Mouse (Mus musculus) left cerebral cortex, adult 2 months (tissue): ENCODE measurements around the gene Calr4. TPM values are rescaled to one million over a fixed set of nuclear protein-coding genes. Genes with fewer than 3 reads are reported as not detected.

Experiments used
- DNase-seq, 2 experiments: peaks; one replicate each; pipeline ENCODE4 v3.0.0; 2021 to 2022; ENCODE audit warnings: low spot score in 2 of 2, mixed read lengths in 1 of 2; ENCODE audit errors: extremely low spot score in 1 of 2
- H3K27ac ChIP-seq: fragments of 200-600 bp; 2 replicates; pipeline ENCODE4 v1.8.1; 2022
- H3K4me3 ChIP-seq: fragments of 200-600 bp; 2 replicates; pipeline ENCODE4 v1.8.1; 2022
- CTCF ChIP-seq: fragments of 200-600 bp; IDR thresholded peaks from 2 replicates; pipeline ENCODE4 v1.8.1; 2022; ENCODE audit warnings: antibody characterized with exemption, mild to moderate bottlenecking, moderate library complexity
- intact Hi-C: fragments of 180-260 bp; cut with DNase I; formaldehyde crosslinking; loops from one replicate; pipeline ENCODE4 v1.15.1; 2025
- total RNA-seq, 2 experiments: library from RNA; stranded (reverse); gene quantifications; 2 replicates each; pipeline ENCODE4 v1.2.3; 2021

Calr4 gene
- total RNA-seq, 2 experiments from 2014 or later = 0.25 to 0.56 TPM

DNA sequence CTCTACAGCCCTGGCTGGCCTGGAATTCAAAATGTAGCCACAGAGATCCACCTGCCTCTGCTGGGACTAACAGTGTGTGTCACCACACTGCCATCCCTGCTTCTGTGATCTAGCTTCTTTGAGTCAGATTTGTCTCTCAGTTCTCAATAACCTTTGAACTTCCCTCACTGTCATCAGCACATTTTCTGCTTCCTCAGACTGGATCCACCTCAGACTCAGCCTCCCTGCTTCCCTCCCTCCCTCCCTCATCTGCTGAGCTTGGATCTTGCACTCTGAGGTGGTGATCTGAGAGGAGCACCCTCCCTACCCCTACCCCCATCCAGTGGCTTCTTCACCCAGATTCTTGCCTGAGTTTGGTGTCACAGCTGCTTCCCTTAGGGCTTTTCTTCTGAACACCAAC is 23.4 kb downstream of the Calr4 start:
- no peak for TF ChIP-seq CTCF
- Histone ChIP-seq H3K4me3 (no peak overlapping the region), H3K27ac (no peak overlapping the region)
- intact Hi-C loops = no loop called here
- DNase-seq = no peak

DNA sequence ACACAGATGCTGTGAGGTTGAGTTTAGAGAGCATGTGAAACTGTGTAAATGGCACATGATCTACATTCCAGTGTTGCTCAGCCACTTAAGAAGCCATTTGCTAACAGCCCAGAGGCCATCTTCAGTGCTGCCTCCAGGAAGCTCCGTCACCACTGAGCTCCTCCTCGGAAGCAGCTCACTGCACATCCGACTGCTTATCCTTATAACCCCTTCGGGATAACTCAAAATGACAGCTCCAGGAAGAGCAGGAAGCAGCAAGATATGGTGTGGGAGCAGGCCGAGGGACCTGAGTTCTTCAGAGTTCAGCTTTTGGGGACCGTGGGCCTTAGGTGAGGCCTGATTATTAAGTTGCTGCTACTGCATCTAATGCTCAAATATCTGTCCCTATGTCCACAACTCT is 27.8 kb downstream of the Calr4 start:
- Histone ChIP-seq H3K27ac (no peak overlapping the region), H3K4me3 (no peak overlapping the region)
- DNase-seq = no peak
- TF ChIP-seq CTCF = no peak
- intact Hi-C loops = no loop called here

DNA sequence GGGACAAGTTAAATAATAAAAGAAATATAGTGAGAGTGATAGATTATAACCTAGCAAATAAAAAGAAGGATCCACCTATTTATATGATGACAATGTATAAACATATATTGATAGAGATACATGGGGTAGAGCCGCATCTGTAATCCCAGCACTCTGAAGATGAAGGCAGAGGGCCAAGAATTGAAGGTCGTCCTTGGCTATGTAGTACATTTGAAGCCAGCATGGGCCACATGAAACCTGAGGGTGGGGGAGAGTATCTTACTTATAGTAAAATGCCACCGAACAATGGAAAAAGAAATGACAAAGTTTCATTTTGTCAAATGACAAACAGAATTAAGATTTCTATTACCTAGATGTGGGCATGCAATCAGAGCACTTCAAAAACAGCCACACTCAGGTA is 31.8 kb downstream of the Calr4 start:
- TF ChIP-seq CTCF = no peak
- DNase-seq = no peak
- Histone ChIP-seq H3K4me3 (no peak overlapping the region), H3K27ac (no peak overlapping the region)
- intact Hi-C loops = no loop called here

DNA sequence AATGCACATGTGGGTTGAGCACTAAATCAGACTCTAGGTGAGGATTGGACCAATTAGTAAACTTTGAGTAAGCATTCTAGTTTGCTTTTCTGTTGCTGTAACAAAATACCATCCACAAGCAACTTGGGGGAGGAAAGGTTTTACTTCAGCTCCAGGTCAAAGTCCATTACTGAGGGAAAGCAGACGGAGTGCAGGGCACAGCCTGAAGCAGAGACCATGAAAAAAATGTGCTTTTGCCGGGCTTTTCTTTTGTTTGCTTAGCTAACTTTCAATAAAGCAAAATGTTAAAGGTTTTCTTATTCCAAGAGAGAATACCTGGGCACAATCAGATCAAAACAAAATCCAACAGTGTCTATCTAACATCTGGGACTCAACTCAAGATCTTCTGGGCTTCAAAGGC is 32.5 kb downstream of the Calr4 start:
- no peak for TF ChIP-seq CTCF
- DNase-seq = no peak
- intact Hi-C loops = no loop called here
- Histone ChIP-seq H3K4me3 (no peak overlapping the region), H3K27ac (no peak overlapping the region)

DNA sequence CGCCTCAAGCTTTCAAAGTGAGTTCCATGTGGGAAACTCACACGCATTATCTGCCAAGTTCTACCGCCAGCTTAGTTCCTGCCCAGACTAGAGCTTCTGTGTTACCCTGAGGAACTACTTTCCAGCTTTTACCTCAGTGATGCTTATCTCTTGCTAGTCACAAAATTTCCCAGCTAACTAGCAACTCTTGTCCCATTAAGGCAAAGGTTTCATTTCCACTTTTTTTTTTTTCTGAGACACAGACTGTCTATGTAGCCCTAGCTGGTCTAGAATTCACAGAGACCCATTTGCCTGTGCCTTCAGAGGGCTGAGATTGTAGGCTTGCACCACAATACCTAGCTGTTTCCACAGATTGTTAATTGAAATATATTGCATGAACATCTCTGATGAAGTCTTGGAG is 33.2 kb downstream of the Calr4 start:
- intact Hi-C loops = no loop called here
- Histone ChIP-seq H3K27ac (no peak overlapping the region), H3K4me3 (no peak overlapping the region)
- no peak for TF ChIP-seq CTCF
- no peak for DNase-seq

DNA sequence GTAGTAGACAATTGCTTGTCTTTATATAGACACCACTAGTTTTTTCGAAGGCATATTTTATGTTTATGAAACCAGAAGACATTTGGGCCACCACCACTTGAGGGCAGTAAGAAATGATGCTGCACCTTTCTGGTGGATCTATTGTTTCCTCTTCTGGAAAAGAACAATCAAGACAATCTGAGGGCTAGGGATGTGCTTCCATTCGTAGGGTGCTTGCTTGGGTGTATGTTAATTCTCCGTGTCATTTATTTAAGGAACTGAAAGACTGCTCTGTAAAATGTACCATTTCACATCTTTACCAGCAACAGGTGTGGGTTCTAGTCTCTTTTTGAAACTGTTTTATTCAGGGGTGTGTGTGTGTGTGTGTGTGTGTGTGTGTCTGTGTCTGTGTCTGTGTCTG is 34.6 kb downstream of the Calr4 start:
- H3K4me3 ChIP-seq = no peak overlapping the region
- H3K27ac ChIP-seq = no peak overlapping the region
- intact Hi-C loops = no loop called here
- no peak for DNase-seq
- peak; percentile 15 for TF ChIP-seq CTCF

DNA sequence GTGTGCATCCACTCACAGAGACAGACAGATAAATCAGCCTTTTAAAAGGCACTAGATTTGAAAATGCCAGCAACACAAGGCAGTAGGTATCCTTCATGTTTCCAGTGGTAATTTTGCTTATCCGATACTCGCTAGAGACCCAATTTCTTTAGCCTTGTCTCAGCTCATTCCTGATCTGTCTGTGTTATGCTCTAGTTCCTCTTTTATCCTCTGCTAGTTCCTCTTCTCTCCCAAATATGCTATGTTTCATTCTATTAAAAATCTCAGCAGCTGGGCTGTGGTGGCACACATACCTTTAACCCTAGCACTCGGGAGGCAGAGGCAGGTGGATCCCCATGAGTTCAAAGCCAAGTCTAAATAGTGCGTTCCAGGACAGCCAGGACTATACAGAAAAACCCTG is 37.5 kb downstream of the Calr4 start:
- DNase-seq = no peak
- Histone ChIP-seq H3K27ac (no peak overlapping the region), H3K4me3 (no peak overlapping the region)
- no peak for TF ChIP-seq CTCF
- intact Hi-C loops = no loop called here

DNA sequence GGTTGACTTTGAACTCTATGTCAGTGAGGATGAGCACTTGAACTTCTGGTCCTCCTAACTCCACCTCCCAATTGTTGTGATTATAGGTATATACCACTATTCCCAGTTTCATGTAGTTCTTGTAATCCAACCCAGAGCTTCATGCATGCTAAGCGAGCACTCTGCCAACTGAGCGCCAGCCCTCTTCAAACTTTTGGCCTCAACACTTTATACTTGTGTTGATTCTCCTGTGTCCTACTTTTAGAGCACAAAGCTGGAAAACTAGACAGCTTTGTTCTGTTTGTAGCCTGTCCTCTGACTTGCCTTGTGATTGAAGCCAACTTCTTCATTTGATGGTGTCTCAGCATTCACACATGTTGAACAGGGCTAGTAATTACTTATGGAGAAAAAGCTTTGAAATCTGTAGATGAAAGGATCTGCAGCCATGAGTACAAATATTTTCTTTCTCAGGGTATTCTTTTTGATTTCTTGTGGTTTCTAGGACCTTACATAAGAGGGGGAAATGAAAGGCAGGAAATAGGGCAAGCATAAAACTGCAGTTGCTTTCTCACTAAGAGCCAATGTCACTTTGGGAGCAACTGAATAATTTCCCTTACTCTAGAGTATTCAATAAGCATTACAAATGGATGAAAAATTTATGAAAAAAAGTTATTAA is 39.4 kb downstream of the Calr4 start:
- no peak overlapping the region for H3K4me3 ChIP-seq
- H3K27ac ChIP-seq = peak overlapping the region; percentile 67
- no peak for DNase-seq
- TF ChIP-seq CTCF = no peak
- intact Hi-C loops = no loop called here

DNA sequence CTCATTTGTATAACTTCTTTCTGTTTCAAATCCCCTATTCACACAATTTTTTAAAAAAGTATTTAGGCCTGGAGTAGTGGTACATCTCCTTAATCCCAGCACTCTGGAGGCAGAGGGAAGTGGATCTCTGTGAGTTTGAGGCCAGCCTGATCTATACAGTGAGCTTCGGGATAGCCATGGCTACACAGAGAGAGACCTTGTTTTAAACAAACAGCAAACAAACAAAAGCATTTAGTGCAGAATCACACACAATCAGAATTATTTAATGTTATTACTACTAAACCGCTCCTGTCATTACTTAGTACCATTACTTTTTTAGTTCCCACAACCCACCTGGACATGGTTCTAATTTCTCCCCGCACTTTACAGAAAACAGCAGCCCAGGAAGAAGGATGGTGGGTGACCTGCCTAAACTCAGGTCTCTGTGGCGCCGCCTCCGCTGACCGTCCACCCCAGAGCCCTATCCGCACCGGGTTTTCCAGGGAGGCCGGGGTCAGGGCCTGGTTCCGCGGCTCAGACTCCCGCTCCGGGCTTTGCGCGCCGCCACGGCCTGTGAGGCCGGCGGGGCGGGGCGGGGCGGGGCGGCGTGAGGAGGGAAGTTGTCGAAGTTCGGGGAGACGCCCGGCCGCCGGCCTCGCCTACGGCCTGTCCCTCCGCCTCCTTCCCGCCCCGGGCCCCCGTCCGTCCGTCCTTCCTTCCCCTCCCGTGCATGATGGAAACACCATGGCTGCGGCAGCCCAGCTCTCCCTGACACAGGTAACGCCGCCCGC is 45.6 kb downstream of the Calr4 start, which contains the start of gene Eps15:
TSS of gene Eps15 (plus strand) at position 580 of the 770 bp plus-strand sequence.
- Histone ChIP-seq H3K4me3 (peak within 1 kb of the TSS; percentile 71), H3K27ac (peak within 1 kb of the TSS; percentile 79)
- no peak for TF ChIP-seq CTCF
- peak; percentile 79 to 84 for DNase-seq
- intact Hi-C loops = no loop called here

DNA sequence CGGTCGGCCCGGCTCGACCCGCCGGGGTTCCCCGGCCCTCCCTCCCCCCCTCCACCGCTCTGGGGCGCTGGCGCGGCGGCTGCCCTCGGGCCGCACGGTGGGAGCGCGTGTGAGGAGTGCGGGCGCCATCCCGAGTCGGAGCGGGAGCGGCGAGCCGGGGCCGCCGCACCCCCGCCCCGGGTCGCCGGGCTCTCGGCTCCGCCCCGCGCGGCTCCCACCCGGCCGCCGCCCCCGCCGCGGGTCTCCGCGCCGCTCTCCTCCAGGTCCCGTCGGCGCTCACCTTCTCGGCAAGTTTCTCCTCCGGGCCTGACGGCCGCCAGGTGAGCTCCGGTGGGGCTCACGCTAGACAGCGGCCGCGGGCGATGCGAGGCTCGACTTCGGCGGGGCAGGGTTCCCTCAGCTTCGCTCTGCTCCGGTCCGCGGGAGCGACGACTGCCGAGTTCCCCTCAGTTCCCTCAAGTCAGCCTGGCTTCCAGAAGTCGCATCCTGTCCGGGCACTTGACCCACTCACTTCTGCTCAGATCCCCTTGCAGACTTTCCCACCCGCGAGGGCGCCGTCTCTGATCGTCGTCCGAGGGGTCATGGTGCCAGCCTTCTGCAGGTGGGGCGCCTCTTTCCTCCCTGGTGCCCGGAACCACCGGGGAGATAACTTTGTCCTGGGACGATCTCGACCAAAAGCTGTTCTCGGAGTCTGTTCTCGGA is 46.3 kb downstream of the Calr4 start:
- H3K27ac ChIP-seq = peak overlapping the region; percentile 79
- intact Hi-C loops = no loop called here
- peak in 1 of 2 experiments; percentile 14 for DNase-seq
- TF ChIP-seq CTCF = no peak
- peak overlapping the region; percentile 71 for H3K4me3 ChIP-seq

DNA sequence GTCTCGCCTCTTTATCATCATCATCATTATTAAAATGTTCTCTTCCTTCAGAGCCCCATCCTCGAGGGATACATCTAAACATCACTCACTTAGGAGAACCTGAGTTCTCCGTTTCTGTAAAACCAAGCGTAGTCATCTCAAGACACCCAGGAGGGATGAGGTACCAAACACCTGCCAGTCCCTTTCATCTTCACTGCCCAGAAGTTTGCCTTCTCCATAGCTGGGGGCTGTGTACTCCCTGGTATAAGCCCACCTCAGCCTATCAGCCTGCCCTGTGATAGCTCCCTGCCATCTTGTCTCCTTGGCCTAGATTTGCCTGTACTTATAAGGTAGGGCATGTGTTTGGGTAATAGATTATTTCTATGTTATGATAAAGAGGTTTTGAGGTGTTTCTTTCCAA is 46.9 kb downstream of the Calr4 start:
- DNase-seq = no peak
- peak overlapping the region; percentile 71 for H3K4me3 ChIP-seq
- intact Hi-C loops = no loop called here
- peak overlapping the region; percentile 57 for H3K27ac ChIP-seq
- no peak for TF ChIP-seq CTCF

DNA sequence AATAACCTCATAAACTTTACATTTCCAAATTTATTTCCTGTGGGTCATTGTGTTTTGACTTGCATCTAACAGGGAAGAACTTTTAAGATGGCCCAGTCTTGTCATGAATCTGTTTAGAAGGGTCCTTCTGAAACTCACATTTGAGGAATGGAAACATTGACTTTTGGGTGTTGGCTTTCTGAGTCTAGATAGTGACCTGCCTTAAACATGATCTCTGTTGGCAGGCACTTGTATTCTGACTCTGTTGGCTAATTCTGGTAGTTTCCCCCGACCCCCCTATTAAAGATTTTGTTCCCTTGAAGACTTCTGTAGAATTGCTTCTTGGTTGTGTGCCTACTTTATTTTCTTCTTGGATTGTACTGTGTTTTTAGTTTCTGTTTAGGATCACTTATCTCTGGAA is 47.7 kb downstream of the Calr4 start:
- H3K4me3 ChIP-seq = no peak overlapping the region
- no peak for TF ChIP-seq CTCF
- intact Hi-C loops = no loop called here
- no peak for DNase-seq
- no peak overlapping the region for H3K27ac ChIP-seq
